Mouse (Mus musculus): Measurements from ENCODE around the gene Gnai2.

The Gnai2 gene

GRCm38 (mm10) chr9:107608741-107609432 lies 26.3 kb downstream of the Gnai2 start, which contains the start of gene Sema3b:
Sema3b (minus strand) TSS chr9:107609229.
- DNase-seq = no peak

GRCm38 (mm10) chr9:107607653-107608245 lies 27.4 kb downstream of the Gnai2 start:
- DNase-seq = no peak

GRCm38 (mm10) chr9:107607036-107607435 lies 28.1 kb downstream of the Gnai2 start:
- DNase-seq = no peak

- DNase-seq = no peak
Measured at GRCm38 (mm10) chr9:107606591-107606990, 28.6 kb downstream of the Gnai2 start.

GRCm38 (mm10) chr9:107605041-107605661 lies 30.0 kb downstream of the Gnai2 start:
- DNase-seq = no peak

- DNase-seq = no peak
Measured at GRCm38 (mm10) chr9:107603251-107603650, 31.9 kb downstream of the Gnai2 start.

- DNase-seq = peak; percentile 93 to 96
Measured at GRCm38 (mm10) chr9:107602068-107602648, 33.0 kb downstream of the Gnai2 start.

- DNase-seq = no peak
Measured at GRCm38 (mm10) chr9:107601275-107601674, 33.9 kb downstream of the Gnai2 start.

- DNase-seq = no peak
Measured at GRCm38 (mm10) chr9:107600745-107601144, 34.4 kb downstream of the Gnai2 start.

GRCm38 (mm10) chr9:107599842-107600241 lies 35.3 kb downstream of the Gnai2 start:
- DNase-seq = peak; percentile 55 to 67

GRCm38 (mm10) chr9:107599433-107599832 lies 35.7 kb downstream of the Gnai2 start:
- no peak for DNase-seq

- DNase-seq = no peak
Measured at GRCm38 (mm10) chr9:107598385-107598784, 36.8 kb downstream of the Gnai2 start.

- DNase-seq = no peak
Measured at GRCm38 (mm10) chr9:107596619-107597569, 38.3 kb downstream of the Gnai2 start.

GRCm38 (mm10) chr9:107594281-107595062 lies 40.7 kb downstream of the Gnai2 start:
- no peak for DNase-seq

- DNase-seq = peak; percentile 86 to 88
Measured at GRCm38 (mm10) chr9:107593101-107593976, 41.8 kb downstream of the Gnai2 start.

- DNase-seq = no peak
Measured at GRCm38 (mm10) chr9:107590773-107591060, 44.5 kb downstream of the Gnai2 start.

- no peak for DNase-seq
Measured at GRCm38 (mm10) chr9:107590058-107590772, 45.0 kb downstream of the Gnai2 start.

- no peak for DNase-seq
Measured at GRCm38 (mm10) chr9:107587833-107588639, 47.1 kb downstream of the Gnai2 start.
